Mouse (Mus musculus) layer of hippocampus, adult 2 months (tissue): ENCODE measurements at regions not wholly inside any gene's neighbourhood (a gene's known extent, or its start where the extent isn't known, plus 50 kb on each side); places are given as distances from the start of the nearest gene placed in this dataset.
A peak's percentile ranks its signal among the peaks of the same experiment; 100 is the strongest.

Experiments used
- DNase-seq, 2 experiments: peaks; one replicate each; pipeline ENCODE4 v3.0.0; 2022; ENCODE audit warnings: low spot score in 2 of 2
- H3K27ac ChIP-seq: fragments of 200-600 bp; 2 replicates; pipeline ENCODE4 v1.8.1; 2022
- H3K4me3 ChIP-seq: fragments of 200-600 bp; 2 replicates; pipeline ENCODE4 v1.8.1; 2022; ENCODE audit warnings: mild to moderate bottlenecking
- CTCF ChIP-seq: fragments of 200-600 bp; conservative IDR thresholded peaks from 2 replicates; pipeline ENCODE4 v1.8.1; 2022; ENCODE audit warnings: antibody characterized with exemption, mild to moderate bottlenecking, moderate library complexity

DNA sequence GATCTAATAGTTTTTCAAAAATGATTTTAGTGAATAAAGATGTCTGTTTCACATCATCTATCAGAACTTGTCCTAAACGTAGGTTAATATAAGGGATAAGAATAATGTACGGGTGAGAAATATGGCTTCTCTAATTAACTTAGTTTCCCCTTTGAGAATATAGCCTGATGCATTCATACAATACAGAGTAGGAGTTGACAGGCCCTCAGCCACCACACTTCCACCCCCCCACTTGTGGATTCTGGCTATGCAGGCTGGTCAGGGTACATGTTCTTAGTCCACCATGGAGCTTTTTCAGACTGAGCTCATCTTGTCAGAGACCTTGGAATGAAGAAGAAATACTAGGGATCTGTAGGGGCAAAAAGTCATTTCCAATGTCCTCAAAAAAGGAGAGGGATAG lies 80.1 kb downstream of the Anxa1 start:
- H3K27ac ChIP-seq = no peak overlapping the region
- no peak overlapping the region for H3K4me3 ChIP-seq
- no peak for TF ChIP-seq CTCF
- no peak for DNase-seq

DNA sequence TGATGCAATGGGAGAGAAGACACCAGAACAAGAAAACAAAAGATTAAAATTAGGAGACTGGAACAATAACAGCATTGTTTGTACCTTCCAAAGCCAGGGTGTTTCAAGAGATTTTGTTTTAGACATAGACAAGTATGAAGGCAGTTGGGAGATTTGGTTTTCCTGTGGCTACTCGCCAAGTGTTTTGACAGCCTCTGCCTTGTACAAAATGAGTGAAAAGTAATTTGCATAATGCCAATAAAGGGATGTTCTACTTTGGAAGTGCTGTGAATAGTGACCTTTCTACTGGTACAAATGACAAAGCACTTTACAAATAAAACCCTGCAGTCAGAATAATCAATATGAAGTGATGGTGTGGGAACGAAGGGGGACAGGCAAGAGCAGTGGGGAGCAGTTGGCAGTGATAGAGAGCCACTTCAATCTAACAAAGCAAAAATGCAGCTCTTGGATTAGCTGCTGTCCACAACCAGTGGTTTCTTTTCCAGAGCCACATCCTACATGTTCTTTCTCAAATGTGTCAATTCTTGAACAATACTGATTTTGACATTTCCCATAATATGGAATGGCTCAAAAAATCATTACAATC lies 90.6 kb downstream of the Anxa1 start:
- Histone ChIP-seq H3K4me3 (no peak overlapping the region), H3K27ac (no peak overlapping the region)
- no peak for TF ChIP-seq CTCF
- no peak for DNase-seq

DNA sequence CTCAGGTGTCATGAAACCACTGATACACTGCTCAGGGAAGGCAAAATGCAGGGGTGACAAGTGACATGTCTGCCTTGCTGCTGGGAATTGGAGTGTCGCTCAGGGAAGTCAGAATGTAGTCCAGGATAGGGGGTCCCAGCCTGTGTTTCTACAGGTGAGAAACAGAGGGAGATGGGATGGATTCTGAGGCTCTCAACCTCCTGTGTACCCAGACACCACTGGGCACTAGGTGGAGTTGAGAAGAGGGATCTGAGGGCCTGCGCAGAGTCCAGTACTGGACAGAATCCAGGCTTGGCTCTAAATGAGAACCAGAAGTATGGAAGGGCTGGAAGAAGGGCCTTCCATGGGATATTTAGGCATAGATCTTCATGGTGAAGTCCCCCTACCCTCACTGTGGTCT lies 92.3 kb downstream of the Anxa1 start:
- no peak for TF ChIP-seq CTCF
- no peak overlapping the region for H3K27ac ChIP-seq

DNA sequence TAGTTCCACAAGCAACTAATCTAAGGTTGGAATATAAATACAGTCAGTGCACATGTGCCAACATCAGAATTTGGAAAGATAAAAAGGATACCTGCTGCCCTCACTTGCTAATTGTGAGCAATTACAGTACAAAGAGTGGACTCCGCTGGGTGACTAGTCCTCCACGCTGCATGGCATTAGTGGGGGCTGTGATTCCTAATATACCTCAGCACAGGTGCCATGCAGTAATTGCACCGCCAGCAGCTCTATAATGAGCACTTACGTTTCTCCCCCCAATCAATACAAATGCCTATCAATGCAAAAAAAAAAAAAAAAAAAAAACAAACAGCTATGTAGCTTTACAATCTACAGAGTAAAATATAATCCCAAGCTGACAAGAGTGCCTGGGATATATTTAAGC lies 105.6 kb downstream of the Anxa1 start:
- peak; percentile 15; the same call in 1 of the 2 replicates for TF ChIP-seq CTCF
- Histone ChIP-seq H3K27ac (no peak overlapping the region), H3K4me3 (no peak overlapping the region)
- DNase-seq = no peak

More for the DNA sequence above, 92.3 kb downstream of the Anxa1 start:
- DNase-seq = no peak
- no peak overlapping the region for H3K4me3 ChIP-seq

DNA sequence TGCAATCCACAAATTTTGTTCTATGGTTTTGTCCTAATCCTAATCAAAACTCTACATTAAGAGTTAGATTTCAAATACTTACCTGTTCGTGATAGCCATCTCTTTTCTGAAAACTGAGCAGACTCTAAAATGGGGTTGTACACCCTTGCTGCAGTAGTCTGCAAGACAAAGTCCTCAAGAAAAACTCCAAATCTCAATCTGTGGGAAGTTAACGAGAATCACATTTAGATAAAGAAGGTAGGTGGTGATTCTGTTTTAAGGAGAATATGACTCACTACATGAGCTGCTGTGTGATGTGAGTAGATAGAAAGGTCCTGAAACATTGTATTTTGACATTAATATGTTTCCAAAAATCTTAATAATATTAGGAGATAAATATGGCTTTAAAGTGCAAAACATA lies 107.6 kb downstream of the Anxa1 start:
- DNase-seq = no peak
- Histone ChIP-seq H3K4me3 (no peak overlapping the region), H3K27ac (no peak overlapping the region)
- TF ChIP-seq CTCF = no peak

DNA sequence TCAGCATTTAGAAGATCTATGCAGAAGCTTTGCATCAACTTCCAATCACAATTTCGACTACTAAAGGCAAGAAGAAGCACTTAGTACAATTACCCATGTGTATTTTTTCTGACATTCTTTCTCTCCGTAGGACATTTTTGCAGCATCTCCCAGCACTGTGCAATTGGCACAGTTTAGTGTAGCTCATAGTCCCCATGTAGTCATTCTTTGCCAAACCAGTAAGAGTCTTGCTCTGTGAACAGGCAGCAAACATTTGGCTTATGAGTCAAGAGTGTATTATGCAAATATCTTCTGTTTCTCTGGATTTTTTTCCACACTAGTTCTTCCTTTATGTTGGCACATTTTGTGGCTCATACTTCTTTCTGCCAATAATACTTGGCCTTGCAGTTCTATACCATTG lies 129.2 kb downstream of the Anxa1 start:
- H3K4me3 ChIP-seq = no peak overlapping the region
- DNase-seq = peak in 1 of 2 experiments; percentile 26
- no peak for TF ChIP-seq CTCF
- H3K27ac ChIP-seq = no peak overlapping the region

DNA sequence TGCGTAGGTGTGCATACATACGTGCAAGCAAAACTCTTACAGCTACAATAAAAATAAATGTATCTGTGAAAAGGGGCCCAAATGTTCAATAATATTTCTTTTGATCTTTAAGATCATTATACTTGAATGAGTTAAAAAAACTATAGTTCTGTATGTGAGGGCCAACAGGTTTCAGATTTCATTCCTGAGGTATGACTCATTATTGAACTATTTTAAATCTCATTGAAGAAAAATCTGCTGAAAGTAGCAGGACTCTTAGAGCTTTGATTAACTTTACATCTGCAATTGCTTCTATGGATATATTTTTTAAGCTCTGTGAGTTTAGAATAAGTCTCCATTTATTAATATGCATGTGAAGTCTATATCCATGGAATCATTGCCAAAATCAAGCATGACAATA lies 138.6 kb downstream of the Anxa1 start:
- no peak overlapping the region for H3K27ac ChIP-seq
- no peak for DNase-seq
- no peak overlapping the region for H3K4me3 ChIP-seq
- no peak for TF ChIP-seq CTCF

DNA sequence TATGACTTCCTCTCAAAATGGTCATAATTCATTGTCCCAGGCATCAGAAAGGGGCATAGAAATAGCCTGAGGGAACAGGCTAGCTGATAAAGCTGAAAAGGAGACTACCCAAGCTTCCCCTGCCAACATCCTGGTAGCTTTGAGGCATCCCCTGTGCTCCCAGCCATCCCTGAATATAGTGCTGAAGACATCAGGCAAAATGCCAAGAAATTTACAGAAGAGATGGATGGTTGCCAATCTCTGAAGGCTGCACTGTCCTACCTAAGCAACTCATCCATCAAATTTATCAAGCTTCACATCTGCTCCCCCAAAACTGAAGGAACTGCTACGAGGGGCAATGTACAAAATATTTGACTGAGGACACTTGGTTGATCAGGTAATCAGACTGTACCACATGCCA lies 146.9 kb downstream of the Anxa1 start:
- Histone ChIP-seq H3K4me3 (no peak overlapping the region), H3K27ac (no peak overlapping the region)
- DNase-seq = no peak
- TF ChIP-seq CTCF = no peak

DNA sequence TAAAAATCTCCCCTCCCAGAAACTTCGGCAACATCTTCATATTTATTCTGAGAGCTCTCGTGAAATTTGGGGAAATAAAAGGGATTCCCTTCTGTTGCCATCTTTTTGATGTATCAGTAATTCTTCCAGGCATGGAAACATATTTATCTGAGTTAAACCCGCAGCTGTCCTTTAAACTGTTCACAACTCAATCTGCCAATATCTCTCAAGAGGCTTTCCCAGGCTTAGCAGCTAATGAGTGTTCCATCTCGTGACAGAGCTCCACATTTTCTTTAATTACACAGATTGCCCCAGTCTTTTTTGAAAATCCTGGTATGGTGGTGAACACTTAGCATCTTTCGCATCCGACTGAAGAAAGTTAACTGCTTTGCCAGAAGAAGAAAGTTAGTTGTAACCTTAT lies 149.5 kb downstream of the Anxa1 start:
- no peak overlapping the region for H3K27ac ChIP-seq
- DNase-seq = peak in 1 of 2 experiments; percentile 10
- TF ChIP-seq CTCF = no peak
- H3K4me3 ChIP-seq = no peak overlapping the region

DNA sequence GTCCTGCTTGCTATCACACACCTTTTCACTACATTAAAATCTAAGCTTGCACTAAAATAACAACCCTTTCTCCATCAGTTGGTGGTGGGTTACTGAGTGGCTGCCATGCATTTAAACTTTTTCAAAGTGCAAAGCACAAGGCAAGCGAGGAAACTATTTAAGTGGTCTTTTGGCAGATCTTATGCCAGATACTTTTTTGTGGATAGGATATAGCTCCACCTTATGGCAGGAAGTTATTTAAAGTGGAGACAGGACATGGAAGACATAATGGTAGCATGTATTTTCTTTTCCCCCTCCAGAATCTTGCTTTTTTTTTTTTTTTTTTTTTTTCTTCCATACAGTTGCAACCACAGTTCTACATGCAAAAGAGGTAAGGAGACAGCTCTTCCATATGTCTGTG lies 150.3 kb downstream of the Anxa1 start:
- TF ChIP-seq CTCF = peak; percentile 43
- DNase-seq = no peak
- H3K27ac ChIP-seq = no peak overlapping the region
- no peak overlapping the region for H3K4me3 ChIP-seq

DNA sequence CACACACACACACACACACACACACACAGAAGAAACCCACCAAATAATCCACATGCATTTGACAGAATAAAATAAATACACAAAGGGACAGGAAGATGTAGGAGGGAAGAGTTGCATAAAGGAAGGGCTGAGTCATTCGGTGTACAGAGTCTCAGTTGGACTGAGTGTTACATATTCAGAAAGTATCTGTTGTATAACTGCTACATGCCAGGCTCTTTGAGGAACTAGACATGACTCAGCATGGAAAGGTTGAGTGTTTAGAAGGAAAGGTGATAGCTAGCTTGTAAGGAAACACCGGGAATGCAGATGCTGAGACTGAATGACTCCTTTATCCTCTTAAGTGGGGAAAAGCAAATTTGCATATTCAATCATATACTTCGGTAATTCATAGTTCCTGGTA lies 151.3 kb downstream of the Anxa1 start:
- TF ChIP-seq CTCF = no peak
- H3K27ac ChIP-seq = no peak overlapping the region
- H3K4me3 ChIP-seq = no peak overlapping the region
- DNase-seq = no peak

DNA sequence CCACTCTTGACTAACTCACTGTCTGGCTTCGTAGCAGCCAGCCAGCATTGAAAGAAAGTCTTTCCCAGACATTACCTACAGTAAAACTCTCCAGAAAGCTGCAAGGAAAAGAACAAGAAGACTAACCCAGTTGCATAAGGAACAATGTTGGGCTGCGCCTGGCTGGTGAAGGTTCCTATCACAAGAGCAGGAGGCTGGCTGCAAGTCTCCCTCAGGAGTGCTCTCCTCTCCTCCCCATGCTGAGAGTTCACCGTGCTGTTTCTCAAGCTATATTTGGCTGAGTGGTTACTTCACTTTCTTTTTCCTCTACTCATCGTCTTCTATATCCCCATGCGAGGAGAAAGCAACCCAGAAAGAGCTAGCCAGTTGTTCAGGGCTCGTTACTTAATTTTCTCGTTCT lies 164.0 kb downstream of the Anxa1 start:
- TF ChIP-seq CTCF = no peak
- Histone ChIP-seq H3K4me3 (no peak overlapping the region), H3K27ac (no peak overlapping the region)
- no peak for DNase-seq

DNA sequence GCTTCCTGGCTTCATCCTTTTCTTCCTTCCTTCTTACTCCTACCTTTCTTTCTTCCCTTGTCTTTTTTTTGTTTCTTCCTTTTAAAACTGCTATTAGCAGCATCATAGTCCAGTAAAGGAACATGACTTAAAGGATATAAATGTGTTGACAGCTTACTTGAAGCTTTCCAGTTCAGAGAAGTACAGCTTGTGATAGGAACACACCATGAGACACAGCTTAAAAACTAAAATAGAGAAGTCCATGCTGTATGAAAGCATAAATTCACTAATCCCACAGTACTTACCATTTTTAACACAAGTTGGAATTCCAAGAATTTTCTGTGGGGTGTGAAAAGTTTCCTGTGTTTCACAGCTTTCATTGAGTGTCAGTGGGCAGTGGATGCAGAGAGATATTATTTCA lies 173.4 kb downstream of the Anxa1 start:
- Histone ChIP-seq H3K27ac (no peak overlapping the region), H3K4me3 (no peak overlapping the region)
- no peak for TF ChIP-seq CTCF
- no peak for DNase-seq

DNA sequence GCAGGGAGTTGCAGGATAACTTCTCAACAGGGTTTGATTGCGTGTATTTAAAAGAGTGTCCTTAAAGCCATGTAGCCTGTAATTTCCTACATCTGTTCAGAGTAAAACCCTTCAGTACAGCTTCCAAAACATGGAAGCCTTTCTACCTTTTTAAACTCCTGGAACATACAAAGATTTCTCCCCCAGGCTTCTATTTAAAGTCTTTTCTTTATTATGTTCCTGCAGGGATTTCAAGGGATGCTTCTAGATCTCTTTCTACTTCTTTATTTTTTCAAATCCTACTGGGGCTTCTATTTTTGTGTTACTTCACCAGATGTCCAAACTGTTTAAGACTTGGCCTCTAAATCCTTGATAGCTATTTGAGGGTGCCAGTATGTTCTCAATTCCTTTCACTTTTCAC lies 196.2 kb downstream of the Anxa1 start:
- no peak for DNase-seq
- TF ChIP-seq CTCF = no peak
- H3K27ac ChIP-seq = no peak overlapping the region
- no peak overlapping the region for H3K4me3 ChIP-seq

DNA sequence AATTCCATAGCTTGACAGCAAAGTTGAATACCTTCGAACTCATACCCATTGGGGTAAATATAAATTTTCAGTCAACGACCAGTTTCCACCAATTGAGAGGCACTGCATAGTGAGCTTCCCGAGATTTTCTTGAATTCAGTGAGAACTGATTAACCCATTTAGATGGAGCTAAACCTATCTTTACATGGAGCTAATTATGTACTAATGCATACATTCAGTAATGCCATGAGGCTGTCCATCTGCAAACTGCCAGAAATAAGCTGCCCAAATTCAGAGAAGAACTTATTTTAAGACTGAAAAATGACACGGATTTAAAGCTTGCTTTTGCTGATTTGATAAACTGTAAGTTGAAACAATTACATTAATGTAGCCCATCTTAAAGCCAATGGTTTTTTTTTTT lies 208.9 kb downstream of the Anxa1 start:
- TF ChIP-seq CTCF = no peak
- Histone ChIP-seq H3K4me3 (no peak overlapping the region), H3K27ac (no peak overlapping the region)
- DNase-seq = no peak
